Mouse (Mus musculus) c-Kit-negative CD71-positive TER-119-positive erythroid progenitor cells, embryonic 14.5 days (primary cell): ENCODE results near the gene Nmur2.

Source experiments
- DNase-seq: peaks from one replicate; pipeline ENCODE4 v3.0.0-alpha.2; 2013; ENCODE audit warnings: low read depth, low spot score

The Nmur2 gene

DNA sequence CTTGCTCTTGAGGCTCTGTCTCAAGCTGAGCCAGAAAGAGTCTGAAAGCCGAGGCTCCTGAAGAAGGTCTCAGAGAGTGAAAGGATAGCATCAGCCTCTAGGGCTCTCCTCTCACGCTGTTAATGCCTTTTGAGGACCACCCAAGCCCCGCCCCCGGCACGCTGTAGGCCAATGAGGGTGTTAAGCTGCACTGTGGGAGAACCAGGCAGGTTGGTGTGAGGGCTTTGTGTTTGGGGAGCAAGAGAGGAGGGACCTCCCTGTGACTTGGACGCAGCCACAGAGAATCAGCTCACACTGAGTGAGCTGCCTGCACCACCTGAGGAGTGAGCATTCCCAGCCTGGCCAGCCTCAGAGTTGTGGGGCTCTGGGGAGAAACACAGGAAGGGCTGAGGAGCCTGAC is at the start of gene Nmur2:
Gene Nmur2, minus strand, starts transcription at position 94 of the 400 bp plus-strand sequence.
- DNase-seq: no peak

DNA sequence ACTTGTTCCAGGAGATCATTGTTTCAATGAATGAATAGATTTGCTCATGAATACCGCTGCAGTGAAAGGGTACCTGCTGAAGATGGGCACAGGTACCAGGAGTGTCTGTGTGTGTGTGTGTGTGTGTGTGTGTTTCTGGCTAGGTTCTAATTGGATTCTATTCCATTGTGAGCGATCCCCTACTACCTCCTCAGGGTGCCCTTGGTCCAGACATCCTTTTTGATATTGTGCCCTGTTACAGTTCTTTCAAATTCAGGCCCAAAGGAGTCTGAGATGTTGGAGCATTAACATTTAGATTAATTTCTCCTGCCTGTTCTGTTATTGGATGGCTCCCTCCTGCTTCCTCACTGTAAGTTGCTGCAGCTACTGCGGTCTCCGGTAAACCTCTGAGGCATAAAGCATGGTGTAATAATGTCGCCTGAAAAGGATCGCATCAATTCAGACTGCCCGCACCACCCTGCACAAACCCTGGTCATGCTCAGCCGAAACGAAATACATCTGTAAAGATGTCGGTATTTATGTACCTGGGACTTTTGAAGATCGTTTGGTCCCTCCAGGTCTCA is 48.4 kb upstream of the Nmur2 start:
- DNase-seq: no peak

DNA sequence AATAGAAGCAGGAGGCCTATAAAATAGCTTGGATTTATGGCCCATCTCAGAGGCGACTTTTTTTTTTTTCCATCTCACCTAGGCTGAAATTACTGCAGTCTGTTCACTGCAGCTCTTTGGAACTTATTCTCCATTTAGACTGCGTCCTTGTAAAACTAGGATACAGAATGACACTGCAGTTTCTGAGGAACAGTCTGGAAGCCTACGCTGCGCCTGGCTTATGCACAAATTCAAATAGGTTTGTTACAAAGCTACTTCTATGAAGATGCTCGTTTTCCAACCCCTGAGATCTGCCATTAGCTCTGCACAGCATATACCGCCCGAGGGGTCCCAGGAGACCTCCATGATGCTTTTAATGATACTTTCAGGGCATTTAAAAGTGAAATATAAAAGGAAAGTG is 31.3 kb upstream of the Nmur2 start:
- DNase-seq: no peak

DNA sequence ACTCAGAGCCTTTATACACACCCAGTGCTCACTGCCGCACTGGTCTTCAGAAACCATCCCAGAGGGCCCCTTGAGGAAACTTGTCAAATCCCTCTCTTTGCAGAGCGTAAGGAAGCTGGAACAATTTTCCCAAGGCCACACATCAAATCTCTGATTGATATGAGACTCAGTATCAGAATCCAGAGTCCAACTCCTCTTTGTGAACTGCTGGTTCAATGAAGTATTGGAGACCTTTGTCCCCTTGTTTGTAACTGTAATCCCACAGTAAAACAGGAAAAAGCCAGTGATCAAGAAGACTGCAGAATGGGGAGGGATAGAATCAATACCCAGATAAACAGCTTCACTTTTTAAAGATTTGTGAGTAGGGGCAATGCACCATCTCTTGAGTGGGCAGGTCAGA is 28.8 kb upstream of the Nmur2 start:
- no peak for DNase-seq

DNA sequence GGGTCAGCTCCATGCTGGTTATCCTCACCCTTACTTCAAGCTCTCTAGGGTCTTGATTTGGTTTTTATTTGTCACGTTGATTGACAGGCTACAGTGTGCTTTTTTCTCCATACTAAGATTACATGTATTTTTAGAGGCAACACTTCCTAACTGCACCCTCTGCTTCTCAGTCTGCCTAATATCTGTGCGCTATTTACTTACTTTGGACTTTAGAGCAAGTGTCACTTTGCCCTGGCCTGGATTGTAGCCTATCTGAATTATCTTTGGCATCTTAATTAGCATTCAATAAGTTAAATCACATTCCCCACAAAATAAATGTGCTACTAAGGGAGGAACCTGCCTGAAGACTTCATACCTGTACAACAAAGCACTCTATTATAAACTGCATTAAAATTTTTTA is 24.3 kb upstream of the Nmur2 start:
- no peak for DNase-seq

DNA sequence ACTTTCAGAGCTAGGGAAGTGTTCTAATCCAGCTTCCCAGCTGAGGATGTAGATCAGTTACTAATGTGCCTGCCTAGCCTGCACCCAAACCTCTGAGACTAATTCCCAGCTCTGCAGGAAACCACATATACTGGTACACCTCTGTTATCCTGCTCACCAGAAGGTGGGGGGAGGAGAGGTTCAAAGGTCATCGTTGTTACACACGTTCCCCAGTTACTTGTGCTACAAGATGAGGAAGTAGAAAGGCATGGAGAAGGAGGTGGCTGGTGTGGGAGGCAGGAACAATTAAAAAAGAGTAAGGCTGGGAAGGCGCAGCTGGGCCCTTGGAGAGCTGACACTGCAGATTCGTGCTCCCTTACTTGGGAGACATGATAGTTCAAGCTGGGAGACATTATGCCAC is 23.8 kb upstream of the Nmur2 start:
- DNase-seq: no peak

DNA sequence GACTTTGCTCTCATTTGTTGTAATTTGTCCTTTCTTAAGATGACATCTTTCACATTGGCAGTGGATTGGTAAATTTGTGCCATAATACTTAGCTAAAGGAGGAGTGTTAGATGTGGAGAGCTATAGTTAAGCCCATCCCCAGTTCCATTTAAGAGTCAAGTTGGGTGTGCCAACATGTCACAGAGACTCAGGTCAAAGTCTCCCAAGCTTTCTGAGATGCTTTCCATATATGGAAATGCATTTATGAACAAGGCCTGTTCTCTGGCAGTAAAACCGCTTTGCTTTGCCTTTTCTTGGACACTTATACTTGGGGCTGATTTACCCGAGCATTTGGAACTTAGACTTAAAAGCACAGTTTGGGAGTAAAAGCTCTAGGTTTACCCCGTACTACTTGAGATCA is 18.4 kb upstream of the Nmur2 start:
- DNase-seq: no peak

DNA sequence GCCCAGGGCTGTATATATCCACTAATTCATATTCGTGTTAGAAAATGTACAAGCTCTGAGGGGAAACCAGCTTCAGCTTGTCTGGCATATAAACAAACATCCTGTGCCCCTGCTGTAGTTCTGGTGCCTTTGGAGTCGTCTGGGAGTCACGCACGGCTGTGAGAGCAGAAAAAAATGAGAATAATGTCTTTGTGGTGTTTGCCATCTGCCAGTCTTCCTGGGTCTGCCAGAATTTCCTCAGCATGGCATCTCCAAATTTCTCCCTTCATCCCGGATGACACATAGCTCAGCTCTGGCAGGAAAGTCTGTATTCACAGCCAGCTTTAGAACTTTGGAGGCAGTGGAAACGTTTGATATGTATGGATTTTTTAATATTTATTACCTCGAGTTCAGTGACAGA is 13.6 kb upstream of the Nmur2 start:
- no peak for DNase-seq

DNA sequence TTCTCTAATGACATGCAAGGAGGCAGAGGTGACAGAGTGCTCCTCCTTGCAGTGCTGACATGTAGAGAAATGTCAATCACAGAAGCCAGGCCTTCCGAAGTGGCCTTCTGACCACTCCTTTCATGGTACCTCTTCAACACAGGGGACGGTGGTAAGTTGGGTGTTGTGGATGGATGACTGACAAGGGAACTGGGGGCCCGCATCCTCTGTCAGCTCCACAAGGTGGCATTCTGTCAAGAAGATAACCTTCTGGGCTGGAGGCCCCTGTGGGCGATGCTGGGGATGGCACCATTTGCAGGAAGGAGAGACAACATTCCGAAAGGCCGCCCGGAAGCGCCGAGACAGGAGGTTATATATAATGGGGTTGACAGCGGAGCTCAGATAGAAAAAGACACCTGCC is 14.0 kb downstream of the Nmur2 start:
- DNase-seq: no peak

DNA sequence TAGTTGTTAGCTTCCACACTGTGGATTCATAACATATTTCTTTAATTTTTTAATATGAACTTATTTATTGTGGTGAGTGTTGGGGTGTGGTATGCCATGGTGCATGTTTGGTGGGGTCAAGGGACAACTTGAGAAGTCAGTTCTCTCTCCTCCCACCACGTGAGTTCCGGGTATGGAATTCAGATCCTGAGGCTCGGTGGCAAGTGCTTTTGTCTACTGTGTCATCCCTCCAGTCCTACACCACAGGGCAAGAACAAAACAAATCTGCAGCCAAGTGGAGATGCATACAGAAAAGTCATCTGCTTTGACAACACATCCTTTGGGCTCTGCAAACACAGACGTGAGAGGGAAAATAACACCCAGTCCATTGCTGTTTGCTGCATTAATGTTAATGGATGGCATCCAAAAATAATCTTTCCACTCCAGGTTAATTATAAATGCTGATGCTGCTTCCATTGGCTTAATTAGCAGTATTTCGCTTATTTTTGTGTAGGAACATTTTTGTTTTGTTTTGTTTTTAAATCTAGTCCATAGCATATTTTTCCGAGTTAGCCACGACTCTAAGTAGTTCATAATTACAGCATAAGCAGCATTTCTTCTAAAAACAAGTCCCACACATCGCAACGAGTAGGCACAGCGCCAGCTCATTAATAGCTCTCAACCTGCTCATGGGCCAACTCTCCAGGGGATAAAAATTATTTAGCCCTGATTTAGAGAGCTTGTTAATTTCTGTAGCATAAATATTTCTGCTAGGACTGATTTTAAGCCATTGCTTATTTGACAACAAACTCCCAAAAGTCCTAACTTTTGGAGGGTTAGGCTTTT is 14.9 kb downstream of the Nmur2 start:
- DNase-seq: no peak

DNA sequence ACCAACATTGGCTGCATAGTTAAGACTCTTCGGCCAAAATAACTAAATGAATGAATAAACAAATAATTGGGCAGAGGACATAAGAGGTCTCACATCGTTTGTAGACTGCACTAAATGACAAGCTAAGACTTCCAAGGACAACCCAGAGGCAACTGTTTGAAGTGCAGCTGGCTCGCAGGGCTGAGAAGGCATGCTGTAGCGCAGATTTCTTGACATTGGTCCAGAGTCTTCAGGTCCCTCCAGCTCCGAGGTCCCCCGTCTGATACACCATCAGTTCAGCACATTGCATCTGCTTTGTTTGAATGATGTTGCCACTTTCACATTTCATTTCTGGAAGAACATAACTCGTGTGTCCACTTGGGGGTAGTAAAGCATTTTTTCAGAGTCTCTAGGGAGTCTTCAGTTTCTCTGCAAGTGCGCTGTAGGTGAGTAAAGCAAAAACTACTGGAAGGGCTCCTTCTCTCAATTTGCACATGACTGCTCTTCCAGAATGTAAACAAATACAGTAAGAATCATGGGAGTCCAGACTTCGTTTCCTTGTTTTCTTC is 27.2 kb downstream of the Nmur2 start:
- DNase-seq: no peak

DNA sequence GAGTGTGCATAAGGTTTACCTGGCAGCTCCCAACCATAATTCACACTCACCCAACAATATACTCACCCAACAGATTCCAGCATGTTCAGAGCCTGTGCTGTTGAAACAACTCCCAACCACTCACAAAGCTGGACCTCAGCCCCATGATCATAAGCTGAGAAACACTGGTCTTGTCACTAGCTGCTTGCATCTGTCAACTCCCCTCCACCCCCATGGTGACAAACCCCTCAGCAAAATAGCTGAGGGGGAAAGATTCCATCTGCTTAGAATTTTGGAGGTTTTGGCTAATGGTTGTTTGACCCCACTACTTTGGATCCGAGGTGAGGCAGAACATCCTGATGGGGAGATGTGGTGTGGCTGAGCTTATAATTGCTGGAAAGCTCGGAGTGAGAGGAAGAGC is 28.4 kb downstream of the Nmur2 start:
- DNase-seq: no peak

DNA sequence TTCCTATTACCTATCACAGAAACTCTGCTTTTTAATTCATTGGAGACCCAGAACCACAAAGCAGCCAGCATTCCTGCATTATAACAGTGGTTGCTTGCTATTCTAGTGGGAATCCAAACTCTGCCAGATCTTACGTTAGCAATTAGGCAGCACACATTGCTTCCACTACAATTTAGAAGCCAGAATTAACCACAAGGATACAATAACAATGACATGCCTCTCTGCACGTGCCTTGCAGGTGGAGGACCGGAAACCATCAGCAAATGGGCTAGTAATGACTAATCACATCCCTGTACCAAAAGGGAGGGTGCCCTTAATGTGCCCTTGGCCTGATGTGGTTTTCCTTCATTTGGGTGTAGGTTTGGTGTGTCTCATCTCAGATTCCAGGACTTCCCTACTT is 32.5 kb downstream of the Nmur2 start:
- no peak for DNase-seq

DNA sequence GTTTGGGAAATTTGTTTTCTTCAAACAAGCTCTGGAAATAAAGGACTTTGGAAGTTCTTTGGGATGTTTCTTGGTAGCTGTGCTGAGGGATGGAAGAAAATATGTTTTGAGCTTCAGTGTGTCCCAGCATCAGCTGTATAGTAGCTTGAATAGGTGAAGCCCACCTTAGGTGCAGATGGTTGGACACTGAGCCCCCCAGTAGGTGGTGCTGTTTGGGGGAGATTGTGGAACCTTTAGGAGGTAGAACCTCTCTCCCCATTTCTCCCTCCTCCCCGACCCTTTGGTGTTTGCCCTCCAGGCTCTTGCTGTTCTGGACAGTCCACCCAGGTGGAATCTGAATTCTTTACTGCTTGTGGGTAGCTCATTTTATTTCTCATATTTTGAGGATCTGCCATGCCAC is 48.0 kb downstream of the Nmur2 start:
- no peak for DNase-seq

DNA sequence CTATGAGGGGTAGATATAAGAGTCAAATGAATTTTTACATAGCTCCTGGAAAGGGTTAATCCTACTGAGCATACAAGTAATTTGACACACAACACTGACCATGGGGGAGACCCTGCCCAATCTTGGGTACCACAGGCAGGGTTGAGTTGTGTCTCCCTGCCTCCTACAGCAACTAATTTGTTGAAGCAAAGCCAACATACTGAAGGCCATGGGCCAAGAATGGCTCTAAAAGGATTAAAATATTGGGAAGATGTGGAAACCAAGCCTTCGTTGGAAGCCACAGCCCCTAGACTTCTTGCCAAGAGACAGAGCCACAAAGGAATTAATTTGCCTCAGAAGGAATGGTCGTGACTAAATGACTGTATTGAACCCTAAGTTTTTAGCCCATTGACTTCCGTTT is 48.7 kb downstream of the Nmur2 start:
- DNase-seq: no peak

DNA sequence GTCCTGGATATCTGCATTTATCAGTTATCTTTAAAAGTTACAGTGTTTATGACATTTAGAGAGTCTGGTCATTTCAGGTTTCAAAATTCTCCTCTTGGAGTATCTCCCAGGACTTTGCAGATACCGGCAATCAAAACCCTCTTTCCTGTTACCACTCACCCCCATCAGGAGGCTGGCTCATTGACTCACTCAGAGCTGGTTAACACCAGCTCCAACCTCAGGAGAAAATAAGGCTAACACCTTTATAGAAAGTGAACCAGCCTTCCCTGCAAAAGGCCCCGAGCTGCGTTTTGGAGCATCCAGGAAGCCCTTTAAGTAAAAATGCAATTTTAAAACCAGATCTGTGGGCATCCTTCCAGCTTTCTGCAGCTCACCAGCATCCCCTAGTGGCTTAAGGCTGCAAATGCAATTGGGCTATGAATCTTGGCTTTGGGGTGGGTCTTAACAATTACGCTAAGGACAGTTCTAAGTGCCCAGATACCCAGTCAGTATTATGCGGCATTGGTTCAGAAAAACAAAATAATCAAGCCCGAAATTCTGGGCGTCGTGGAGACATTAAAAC is 49.2 kb downstream of the Nmur2 start:
- DNase-seq: no peak

DNA sequence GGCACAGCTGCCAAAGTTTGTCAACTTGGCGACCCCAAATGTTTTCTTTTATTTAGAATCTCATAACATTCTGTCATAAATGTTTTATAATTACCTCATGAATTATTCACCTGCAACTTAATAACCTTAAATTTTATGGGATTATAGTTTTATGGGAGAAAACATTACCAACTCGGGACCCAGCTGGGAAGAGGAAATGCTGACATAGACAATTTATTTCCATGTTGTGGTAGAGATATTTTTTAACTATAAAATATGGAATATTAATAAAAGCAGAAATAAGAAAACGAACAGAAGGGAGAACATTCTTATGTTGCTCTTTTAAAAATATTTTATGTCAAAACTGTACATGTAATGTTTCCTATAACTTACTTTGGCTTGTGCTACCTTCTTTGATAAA is 56.2 kb downstream of the Nmur2 start:
- DNase-seq: no peak

DNA sequence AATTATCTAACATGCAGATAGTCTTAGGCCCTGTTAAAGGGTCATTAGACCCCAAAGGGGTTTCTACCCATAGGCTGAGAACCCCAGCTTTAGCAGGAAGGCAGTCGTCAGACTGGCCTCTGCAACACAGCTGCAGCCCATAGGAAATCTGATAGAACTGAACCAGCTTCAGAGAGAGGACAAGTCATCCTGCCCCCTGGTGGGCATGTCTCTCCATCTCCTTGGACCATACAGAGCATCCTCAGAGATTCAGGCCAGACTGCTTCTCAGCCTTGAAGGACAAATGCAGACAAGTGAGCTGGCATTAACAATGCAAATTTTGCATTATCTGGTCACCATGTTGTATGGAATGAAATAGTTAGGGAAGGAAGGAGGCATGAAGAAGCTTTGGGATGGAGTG is 59.2 kb downstream of the Nmur2 start:
- DNase-seq: no peak

DNA sequence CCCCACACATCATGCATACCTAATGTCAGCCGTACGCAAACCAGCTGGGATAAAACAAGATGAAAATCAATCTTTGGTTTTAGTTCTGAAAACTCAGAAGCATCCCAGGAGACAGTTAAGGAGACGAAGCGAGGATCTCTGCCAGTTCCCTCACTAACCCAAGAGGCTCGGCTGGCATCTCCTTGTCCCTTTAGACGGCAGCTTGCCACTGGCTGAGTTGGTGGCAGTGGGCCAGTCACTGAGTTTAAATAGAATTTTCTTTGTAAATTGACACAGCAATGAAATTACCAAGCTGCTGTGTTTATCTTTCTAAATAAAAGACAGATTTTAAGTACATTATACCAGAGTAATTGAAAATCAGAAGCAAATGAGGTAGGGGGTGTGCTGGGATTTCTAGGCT is 62.7 kb downstream of the Nmur2 start:
- no peak for DNase-seq
